Mouse (Mus musculus) left cerebral cortex, adult 18-20 months (tissue): ENCODE measurements at regions not wholly inside any gene's neighbourhood (a gene's known extent, or its start where the extent isn't known, plus 50 kb on each side); places are given as distances from the start of the nearest gene placed in this dataset.

Source experiments
- DNase-seq, 2 experiments: peaks; one replicate each; pipeline ENCODE4 v3.0.0; 2021 to 2022; ENCODE audit warnings: low spot score in 2 of 2, mixed read lengths in 1 of 2

- DNase-seq, result no peak
Observed at GRCm38 (mm10) chr6:95769808-95770207, 51.2 kb upstream of the Suclg2 start.

GRCm38 (mm10) chr6:95801651-95802050 lies 83.1 kb upstream of the Suclg2 start:
- no peak for DNase-seq

GRCm38 (mm10) chr6:95841502-95841901 lies 122.9 kb upstream of the Suclg2 start:
- DNase-seq, result no peak

GRCm38 (mm10) chr6:95846536-95846935 lies 127.9 kb upstream of the Suclg2 start:
- DNase-seq, result no peak

- DNase-seq, result no peak
Observed at GRCm38 (mm10) chr6:95875463-95875862, 156.9 kb upstream of the Suclg2 start.

GRCm38 (mm10) chr6:95876320-95876719 lies 157.7 kb upstream of the Suclg2 start:
- no peak for DNase-seq

GRCm38 (mm10) chr6:95886645-95887044 lies 168.0 kb upstream of the Suclg2 start:
- no peak for DNase-seq

GRCm38 (mm10) chr6:95902551-95902950 lies 184.0 kb upstream of the Suclg2 start:
- DNase-seq, result no peak

- DNase-seq, result no peak
Observed at GRCm38 (mm10) chr6:95904085-95904633, 185.6 kb upstream of the Suclg2 start.

GRCm38 (mm10) chr6:95905057-95905456 lies 186.5 kb upstream of the Suclg2 start:
- peak in 1 of 2 experiments; percentile 31 for DNase-seq

GRCm38 (mm10) chr6:95921737-95922136 lies 191.2 kb upstream of the Fam19a1 start:
- DNase-seq, result no peak

GRCm38 (mm10) chr6:95934561-95934960 lies 178.4 kb upstream of the Fam19a1 start:
- no peak for DNase-seq

- no peak for DNase-seq
Observed at GRCm38 (mm10) chr6:95936504-95936903, 176.4 kb upstream of the Fam19a1 start.

GRCm38 (mm10) chr6:95939052-95939451 lies 173.9 kb upstream of the Fam19a1 start:
- DNase-seq, result no peak

GRCm38 (mm10) chr6:95960745-95961144 lies 152.2 kb upstream of the Fam19a1 start:
- no peak for DNase-seq

GRCm38 (mm10) chr6:95966231-95966630 lies 146.7 kb upstream of the Fam19a1 start:
- DNase-seq, result no peak

GRCm38 (mm10) chr6:95975994-95976393 lies 137.0 kb upstream of the Fam19a1 start:
- no peak for DNase-seq

- no peak for DNase-seq
Observed at GRCm38 (mm10) chr6:95997037-95997436, 115.9 kb upstream of the Fam19a1 start.

GRCm38 (mm10) chr6:95997741-95998140 lies 115.2 kb upstream of the Fam19a1 start:
- no peak for DNase-seq

- DNase-seq, result no peak
Observed at GRCm38 (mm10) chr6:95999441-95999840, 113.5 kb upstream of the Fam19a1 start.

- peak; percentile 23 to 38 for DNase-seq
Observed at GRCm38 (mm10) chr6:96000011-96000476, 112.9 kb upstream of the Fam19a1 start.

- DNase-seq, result no peak
Observed at GRCm38 (mm10) chr6:96011299-96011698, 101.7 kb upstream of the Fam19a1 start.

- DNase-seq, result no peak
Observed at GRCm38 (mm10) chr6:96028022-96028704, 84.8 kb upstream of the Fam19a1 start.
